Mouse (Mus musculus) kidney, embryonic 14.5 days (tissue): Measurements from ENCODE around the gene Ifna16. TPM values are rescaled to one million over a fixed set of nuclear protein-coding genes. Genes with fewer than 3 reads are reported as not detected.

Experiments used
- ATAC-seq: fragments of 200-750 bp; cut with Nextera tagmentation; 2 replicates; pipeline ENCODE4 v1.8.0; 2017; ENCODE audit warnings: moderate number of reproducible peaks, mild to moderate bottlenecking, moderate TSS enrichment, moderate library complexity; ENCODE audit not compliant: low FRiP score, low TSS enrichment
- H3K27ac ChIP-seq: fragments of 300-500 bp; sonication (generic); 2 replicates; pipeline ENCODE4 v1.5.1; 2014; ENCODE audit warnings: low read depth, mild to moderate bottlenecking, low read length, moderate library complexity, mixed read lengths
- H3K27me3 ChIP-seq: fragments of 300-500 bp; sonication (generic); 2 replicates; pipeline ENCODE4 v1.6.1; 2014; ENCODE audit warnings: mild to moderate bottlenecking, low read length; ENCODE audit not compliant: control insufficient read depth, insufficient read depth
- H3K36me3 ChIP-seq: fragments of 300-500 bp; sonication (generic); 2 replicates; pipeline ENCODE4 v1.6.1; 2014; ENCODE audit warnings: low read length, mixed read lengths; ENCODE audit not compliant: control insufficient read depth, insufficient read depth
- H3K4me1 ChIP-seq: fragments of 300-500 bp; sonication (generic); 2 replicates; pipeline ENCODE4 v1.6.1; 2014; ENCODE audit warnings: low read length, mixed read lengths; ENCODE audit not compliant: control insufficient read depth, insufficient read depth
- H3K4me2 ChIP-seq: fragments of 300-500 bp; sonication (generic); replicated peaks from 2 replicates; pipeline ENCODE4 v1.6.1; 2014; ENCODE audit warnings: low read depth, mild to moderate bottlenecking, low read length
- H3K4me3 ChIP-seq: fragments of 300-500 bp; sonication (generic); 2 replicates; pipeline ENCODE4 v1.5.1; 2014; ENCODE audit warnings: mild to moderate bottlenecking, low read length
- H3K9ac ChIP-seq: fragments of 300-500 bp; sonication (generic); 2 replicates; pipeline ENCODE4 v1.6.1; 2014; ENCODE audit warnings: low read depth, mild to moderate bottlenecking, low read length, moderate library complexity
- H3K9me3 ChIP-seq: fragments of 300-500 bp; sonication (generic); 2 replicates; pipeline ENCODE4 v1.6.1; 2016; ENCODE audit warnings: low read length; ENCODE audit not compliant: control insufficient read depth
- WGBS: fragments of 180-500 bp; shearing (Covaris S2); extraction: QIAGEN DNeasy Blood & Tissue Kit; methylation state at CpG from one replicate; pipeline ENCODE4 v1.1.7; 2014; 5-methylcytosine and 5-hydroxymethylcytosine counted together
- polyA plus RNA-seq: library from polyadenylated mRNA; unstranded; fragments of >200 nt; fragmentation: Nextera tagmentation; extraction: Ambion mirVana; gene quantifications from 2 replicates; pipeline ENCODE4 v1.2.1, GENCODE M21; 2014

The Ifna16 gene
- polyA plus RNA-seq, 1 experiment from 2014 or later: not detected

DNA sequence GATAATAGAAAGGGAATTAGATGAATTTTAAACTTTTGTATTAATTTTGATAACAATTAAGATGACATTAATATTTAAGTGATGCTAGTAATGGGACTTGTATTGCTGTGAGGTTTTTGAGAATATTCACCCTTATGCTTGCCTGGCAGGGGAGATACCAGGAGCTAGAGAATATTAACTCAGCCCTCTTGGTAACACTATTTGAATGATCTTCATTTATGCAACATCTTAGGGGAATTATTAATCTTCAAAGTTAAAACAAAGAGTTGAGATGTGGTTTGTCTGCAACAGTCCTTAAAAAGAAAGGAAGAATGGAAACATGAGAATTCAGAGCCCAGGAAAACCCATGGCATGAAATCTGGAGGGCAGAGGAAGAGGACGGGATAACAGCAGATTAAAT, 22.6 kb upstream of the Ifna16 start:
- no peaks in the 10 kb centered on the region for H3K9me3 ChIP-seq
- no peak overlapping the region for H3K4me2 ChIP-seq
- WGBS: 95% methylated on average over 1 of the region's 1 CpGs
- no peak for ATAC-seq
- H3K9ac ChIP-seq: no peak overlapping the region
- no peaks in the 10 kb centered on the region for H3K27me3 ChIP-seq
- H3K27ac ChIP-seq: no peak overlapping the region
- H3K36me3 ChIP-seq: no peaks in the 10 kb centered on the region
- no peak overlapping the region for H3K4me3 ChIP-seq
- no peaks in the 10 kb centered on the region for H3K4me1 ChIP-seq

DNA sequence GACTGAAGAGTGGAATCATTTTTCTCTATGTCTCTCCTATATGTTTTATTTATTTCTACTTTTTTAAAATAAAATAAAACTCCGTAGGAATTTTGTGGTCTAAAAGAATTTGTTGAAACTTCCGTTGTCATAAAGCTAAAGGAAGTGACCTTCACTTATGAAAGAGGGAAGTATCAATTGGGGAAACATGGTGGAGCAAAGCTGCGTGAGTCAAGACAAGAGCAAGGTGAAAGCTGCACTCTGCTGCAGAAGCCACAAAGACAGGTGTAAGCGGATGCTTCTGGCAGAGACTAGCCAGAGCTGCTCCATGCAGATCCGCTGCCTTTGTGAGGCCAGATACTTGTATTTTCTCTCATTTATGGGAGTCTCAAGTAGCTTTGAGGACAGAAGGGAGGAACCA, 22.1 kb upstream of the Ifna16 start:
- no peak for ATAC-seq
- no peaks in the 10 kb centered on the region for H3K27me3 ChIP-seq
- H3K4me3 ChIP-seq: no peak overlapping the region
- 79% methylated on average over 5 of the region's 5 CpGs for WGBS
- no peak overlapping the region for H3K27ac ChIP-seq
- no peaks in the 10 kb centered on the region for H3K9me3 ChIP-seq
- H3K4me2 ChIP-seq: no peak overlapping the region
- no peaks in the 10 kb centered on the region for H3K4me1 ChIP-seq
- no peaks in the 10 kb centered on the region for H3K36me3 ChIP-seq
- no peak overlapping the region for H3K9ac ChIP-seq

DNA sequence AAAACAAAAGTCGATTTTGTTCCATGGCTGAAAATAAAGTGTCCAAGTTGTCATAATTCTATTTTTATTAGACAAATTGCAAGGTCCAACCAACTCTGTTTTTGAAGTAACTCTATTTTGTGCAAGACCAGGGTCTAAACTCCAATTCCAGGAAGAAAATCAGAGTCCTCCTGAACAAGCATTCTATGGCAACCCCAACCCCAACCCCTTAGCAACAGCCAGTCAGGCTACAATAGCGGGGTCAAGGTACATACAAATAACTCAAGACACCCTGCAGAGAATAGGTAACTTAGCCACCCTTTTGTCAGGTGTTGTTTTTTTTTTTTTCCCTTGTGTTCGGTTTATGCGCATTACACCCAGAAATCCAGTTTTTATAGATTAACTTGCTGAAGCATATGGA, 21.0 kb upstream of the Ifna16 start:
- no peaks in the 10 kb centered on the region for H3K27me3 ChIP-seq
- H3K9me3 ChIP-seq: no peaks in the 10 kb centered on the region
- 87% methylated on average over 4 of the region's 4 CpGs for WGBS
- H3K4me1 ChIP-seq: no peaks in the 10 kb centered on the region
- H3K9ac ChIP-seq: no peak overlapping the region
- no peak overlapping the region for H3K27ac ChIP-seq
- H3K36me3 ChIP-seq: no peaks in the 10 kb centered on the region
- no peak for ATAC-seq
- H3K4me3 ChIP-seq: no peak overlapping the region
- no peak overlapping the region for H3K4me2 ChIP-seq

DNA sequence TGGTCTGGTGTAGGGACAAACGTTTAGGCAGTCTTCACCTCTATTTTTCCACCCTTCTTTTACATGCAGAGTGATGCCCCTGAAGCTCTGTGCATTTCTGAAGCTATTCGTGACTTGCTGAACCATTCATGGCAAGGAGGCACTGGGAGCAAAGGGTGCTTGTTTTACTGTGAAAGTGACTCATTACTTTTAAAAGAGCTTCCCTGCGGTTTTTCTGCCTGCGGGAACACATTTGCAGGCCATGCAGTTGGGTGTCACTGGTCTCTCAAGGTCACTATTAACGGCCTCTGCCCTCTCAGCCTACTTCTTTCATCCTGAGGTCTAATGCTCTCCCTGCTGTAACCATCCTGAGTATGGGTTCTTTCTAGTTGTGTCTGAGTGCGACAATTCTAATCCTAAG, 20.4 kb upstream of the Ifna16 start:
- Histone ChIP-seq H3K4me1 (no peaks in the 10 kb centered on the region), H3K9me3 (no peaks in the 10 kb centered on the region)
- 57% methylated on average over 6 of the region's 6 CpGs for WGBS

DNA sequence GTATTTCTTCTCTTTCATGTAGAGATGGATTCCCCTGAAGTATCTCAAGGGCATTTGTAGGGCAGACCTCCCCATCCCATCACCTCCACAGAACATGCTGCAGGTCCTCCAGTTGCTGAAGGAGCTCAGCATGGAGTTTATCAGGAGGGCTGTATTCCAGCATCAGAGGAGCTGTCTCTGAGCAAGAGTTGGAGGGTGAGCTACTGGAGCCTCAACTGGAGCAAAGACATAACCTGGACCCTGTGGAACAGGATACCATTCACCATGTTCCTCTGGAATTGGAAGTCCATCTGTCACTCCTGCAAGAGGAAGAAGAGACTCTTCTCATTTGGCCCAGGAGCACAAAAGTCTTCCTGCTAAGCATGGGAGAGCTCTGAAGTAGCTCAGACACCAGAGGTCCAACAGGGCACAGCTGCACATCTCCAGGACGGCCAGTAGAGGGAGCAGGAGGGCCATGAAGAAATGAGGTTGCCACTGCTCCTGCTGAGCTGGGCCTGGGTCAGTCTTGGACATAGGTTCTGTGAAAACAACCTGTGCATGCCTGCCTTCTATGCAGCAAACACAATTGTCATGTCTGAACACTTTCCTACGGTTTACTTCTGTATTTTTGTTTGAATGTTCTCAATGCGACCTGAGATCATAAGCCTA, 19.6 kb upstream of the Ifna16 start:
- Histone ChIP-seq H3K9me3 (no peaks in the 10 kb centered on the region), H3K4me1 (no peaks in the 10 kb centered on the region), H3K36me3 (no peaks in the 10 kb centered on the region), H3K4me3 (no peak overlapping the region), H3K27ac (no peak overlapping the region), H3K9ac (no peak overlapping the region), H3K4me2 (no peak overlapping the region), H3K27me3 (no peaks in the 10 kb centered on the region)
- WGBS: 29% methylated on average over 3 of the region's 3 CpGs
- ATAC-seq: peak; percentile 90

More for the DNA sequence above, 20.4 kb upstream of the Ifna16 start:
- no peak overlapping the region for H3K4me2 ChIP-seq
- no peak for ATAC-seq
- H3K4me3 ChIP-seq: no peak overlapping the region
- no peak overlapping the region for H3K27ac ChIP-seq
- no peaks in the 10 kb centered on the region for H3K36me3 ChIP-seq
- H3K9ac ChIP-seq: no peak overlapping the region
- H3K27me3 ChIP-seq: no peaks in the 10 kb centered on the region

DNA sequence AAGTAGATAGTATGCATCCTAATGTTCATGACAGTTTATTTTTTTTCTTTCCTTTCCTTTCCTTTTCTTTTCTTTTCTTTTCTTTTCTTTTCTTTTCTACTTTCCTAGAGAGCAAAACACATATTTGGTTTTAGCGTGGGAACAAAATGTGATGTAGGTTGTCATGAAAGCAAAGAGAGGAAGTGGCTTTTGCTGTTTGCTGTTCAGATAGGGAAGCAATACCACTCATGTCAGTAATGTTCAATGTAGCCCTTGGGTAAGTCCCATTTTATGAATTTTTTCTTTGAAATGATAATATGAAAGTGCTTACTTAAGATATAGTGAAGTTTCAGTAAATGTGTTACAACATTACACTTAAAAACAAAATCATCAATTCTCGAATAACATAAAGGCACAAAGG, 16.7 kb upstream of the Ifna16 start:
- Histone ChIP-seq H3K4me3 (no peak overlapping the region), H3K9ac (no peak overlapping the region), H3K27ac (no peak overlapping the region), H3K9me3 (no peaks in the 10 kb centered on the region), H3K36me3 (no peaks in the 10 kb centered on the region), H3K27me3 (no peaks in the 10 kb centered on the region), H3K4me1 (no peaks in the 10 kb centered on the region), H3K4me2 (no peak overlapping the region)
- no peak for ATAC-seq
- 87% methylated on average over 2 of the region's 2 CpGs for WGBS

DNA sequence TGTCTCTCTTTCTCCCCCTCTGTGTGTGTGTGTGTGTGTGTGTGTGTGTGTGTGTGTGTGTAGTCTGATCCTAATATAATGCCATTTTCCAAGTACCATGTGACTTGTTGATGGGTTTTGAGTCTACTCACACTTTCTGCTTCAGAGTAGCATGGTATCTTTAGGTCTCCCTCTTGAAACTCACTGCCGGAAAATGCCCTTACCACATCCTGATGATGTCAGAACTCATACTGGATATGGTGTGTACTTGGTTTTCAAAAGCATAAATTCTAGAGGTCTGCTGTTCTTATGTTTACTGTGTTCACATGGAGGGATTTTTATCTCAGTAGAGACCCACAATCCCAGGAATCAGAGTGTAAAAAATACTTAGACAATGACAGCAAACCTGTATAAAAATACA, 15.8 kb upstream of the Ifna16 start:
- no peak overlapping the region for H3K4me2 ChIP-seq
- no peaks in the 10 kb centered on the region for H3K9me3 ChIP-seq
- H3K27ac ChIP-seq: no peak overlapping the region
- H3K4me3 ChIP-seq: no peak overlapping the region
- H3K36me3 ChIP-seq: no peaks in the 10 kb centered on the region
- no peak for ATAC-seq
- H3K9ac ChIP-seq: no peak overlapping the region
- H3K27me3 ChIP-seq: no peaks in the 10 kb centered on the region
- WGBS: 92% methylated on average over 1 of the region's 1 CpGs
- H3K4me1 ChIP-seq: no peaks in the 10 kb centered on the region

DNA sequence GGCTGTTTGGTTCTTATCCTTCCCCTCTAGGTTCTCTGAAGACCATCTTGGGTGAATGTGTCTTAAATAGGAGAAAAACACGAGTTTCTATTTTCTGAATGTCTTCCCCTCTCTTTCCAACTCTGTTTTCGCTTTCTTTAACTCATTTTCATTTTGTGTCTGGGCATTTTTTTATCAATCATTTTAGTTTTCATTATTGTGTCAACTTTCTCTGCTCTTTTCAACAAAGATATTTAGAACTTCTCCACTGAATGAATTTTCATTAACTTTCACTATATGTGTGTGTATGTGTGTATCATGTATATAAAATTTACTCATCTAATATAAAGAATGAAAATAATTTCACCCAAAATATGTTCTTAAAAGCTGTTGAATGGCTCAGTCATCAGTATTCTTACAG, 14.5 kb upstream of the Ifna16 start, which contains the start of gene Ifnab:
Gene Ifnab (minus strand): TSS at position 101 of the 400 bp plus-strand sequence.
- H3K27ac ChIP-seq: no peak within 1 kb of the TSS
- no peak within 1 kb of the TSS for H3K4me2 ChIP-seq
- no peaks in the 10 kb centered on the region for H3K9me3 ChIP-seq
- no peaks in the 10 kb centered on the region for H3K27me3 ChIP-seq
- WGBS: 81% methylated on average over 2 of the region's 2 CpGs
- H3K36me3 ChIP-seq: no peaks in the 10 kb centered on the region
- no peaks in the 10 kb centered on the region for H3K4me1 ChIP-seq
- H3K9ac ChIP-seq: no peak within 1 kb of the TSS
- H3K4me3 ChIP-seq: no peak within 1 kb of the TSS
- ATAC-seq: no peak

DNA sequence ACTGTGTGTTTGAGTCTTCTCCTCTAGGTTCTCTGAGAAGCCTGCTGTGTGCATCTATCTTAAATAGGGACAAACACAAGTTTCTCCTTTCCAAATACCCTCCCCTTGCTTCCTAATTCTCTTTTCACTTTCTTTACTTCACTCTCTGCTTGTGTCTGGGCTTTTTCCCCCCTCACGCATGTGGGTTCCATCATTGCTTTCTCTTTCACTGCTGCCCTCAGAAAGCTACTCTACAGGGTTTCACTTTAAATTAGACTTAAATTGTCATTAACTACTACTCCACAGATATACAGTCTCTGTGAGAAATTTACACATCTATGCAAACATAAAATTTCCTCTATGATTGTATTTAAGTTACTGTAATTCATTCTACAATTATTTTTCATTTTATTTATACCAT, 7.1 kb upstream of the Ifna16 start, which contains the start of gene Ifna2:
Gene Ifna2 (minus strand): TSS at position 101 of the 400 bp plus-strand sequence.
- no peak for ATAC-seq
- no peak within 1 kb of the TSS for H3K4me3 ChIP-seq
- 90% methylated on average over 1 of the region's 1 CpGs for WGBS
- H3K36me3 ChIP-seq: no peaks in the 10 kb centered on the region
- H3K9me3 ChIP-seq: no peaks in the 10 kb centered on the region
- no peak within 1 kb of the TSS for H3K4me2 ChIP-seq
- no peaks in the 10 kb centered on the region for H3K4me1 ChIP-seq
- H3K27me3 ChIP-seq: no peaks in the 10 kb centered on the region
- H3K9ac ChIP-seq: no peak within 1 kb of the TSS
- no peak within 1 kb of the TSS for H3K27ac ChIP-seq
